Mouse (Mus musculus) thymus, postnatal 36 days (tissue): ENCODE measurements around the gene Cryl1.

Experiments
- DNase-seq, 2 experiments: peaks; one replicate each; pipeline ENCODE4 v3.0.0; 2022; ENCODE audit warnings: mixed read lengths in 2 of 2

The Cryl1 gene

DNA sequence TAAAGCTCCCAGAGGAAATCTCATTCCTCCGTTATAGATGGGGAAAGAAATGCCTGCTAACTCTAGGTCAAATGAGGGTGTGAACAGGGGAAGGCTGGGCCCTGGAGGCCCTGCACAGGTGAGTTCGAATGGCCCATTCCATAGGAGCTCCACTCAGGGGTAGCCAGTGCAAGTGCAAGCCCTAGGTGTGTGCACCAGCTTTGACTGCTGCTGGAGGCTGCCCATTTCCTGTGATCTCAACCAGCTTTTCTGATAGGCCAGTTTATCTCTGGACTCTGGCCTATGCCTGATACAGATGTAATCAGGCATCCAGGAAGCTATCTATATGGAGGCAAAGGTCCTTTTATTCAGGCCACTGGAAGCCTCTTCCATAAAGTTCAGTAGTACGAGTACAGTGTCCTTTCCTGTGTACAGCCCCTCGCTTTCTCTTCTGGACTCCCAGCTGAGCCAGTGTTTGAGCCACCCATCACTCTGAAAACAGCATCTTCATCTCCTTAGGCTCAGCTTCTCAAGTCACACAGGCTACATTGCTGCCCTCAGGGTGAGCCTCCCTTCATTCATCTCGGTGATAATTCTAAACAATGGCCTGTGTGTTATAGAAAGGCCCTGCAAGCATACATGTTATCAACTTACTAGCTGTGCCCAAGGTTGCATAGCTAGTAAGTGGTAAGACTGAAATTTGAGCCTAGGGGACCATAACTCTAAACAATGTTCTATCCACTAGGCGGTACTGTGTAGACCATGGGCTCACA is 167.9 kb downstream of the Cryl1 start:
- DNase-seq, result no peak
